Mouse (Mus musculus) cerebellum, adult 11 months (tissue): Measurements from ENCODE around the gene Psmb7.
A peak's percentile ranks its signal among the peaks of the same experiment; 100 is the strongest.

Experiments
- DNase-seq: peaks from one replicate; pipeline ENCODE4 v3.0.0; 2022

Psmb7 gene

DNA sequence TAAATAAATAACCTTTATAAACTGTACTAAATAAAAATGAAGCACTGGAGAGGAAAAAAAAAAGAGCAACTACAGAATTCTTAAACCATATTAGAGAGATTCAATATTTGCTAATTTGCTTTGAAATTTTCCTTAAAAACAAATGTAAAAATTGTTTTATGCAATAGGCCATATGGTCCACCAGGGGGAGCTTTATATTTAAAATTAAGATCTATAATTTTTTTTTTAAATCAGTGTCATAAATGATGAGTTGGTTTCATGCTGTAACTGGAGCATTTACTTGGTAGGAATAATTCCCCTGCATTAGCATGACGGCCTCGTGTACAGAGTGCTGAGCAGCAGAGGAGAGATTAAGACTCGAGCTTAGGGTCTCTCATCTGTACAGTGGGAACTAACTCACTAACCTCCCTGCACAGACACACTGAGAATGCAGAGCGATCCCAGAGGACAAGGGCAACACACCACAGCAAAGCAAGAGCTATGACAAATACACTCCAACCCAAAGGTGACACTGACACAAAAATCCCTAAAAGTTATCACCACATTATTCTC is 6.1 kb downstream of the Psmb7 start:
- DNase-seq = no peak

DNA sequence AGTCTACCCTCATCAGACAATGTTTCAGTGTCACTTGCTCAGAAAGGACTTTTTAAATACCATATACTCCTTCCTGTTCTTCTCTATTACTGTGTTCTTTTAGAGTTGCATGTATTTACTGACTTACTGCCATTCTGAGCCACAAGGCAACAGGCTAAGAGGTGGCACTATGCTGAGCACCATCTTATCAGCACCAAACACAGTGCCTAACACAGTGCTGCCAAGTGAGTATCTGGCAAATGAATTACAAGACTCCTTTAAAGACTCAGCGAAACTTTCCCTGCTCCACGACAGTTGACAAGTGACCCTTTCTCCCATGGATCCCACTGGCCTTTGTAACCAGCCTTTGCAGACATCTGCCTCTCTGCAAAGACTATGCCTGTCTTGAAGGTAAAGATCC is 13.3 kb downstream of the Psmb7 start:
- no peak for DNase-seq

DNA sequence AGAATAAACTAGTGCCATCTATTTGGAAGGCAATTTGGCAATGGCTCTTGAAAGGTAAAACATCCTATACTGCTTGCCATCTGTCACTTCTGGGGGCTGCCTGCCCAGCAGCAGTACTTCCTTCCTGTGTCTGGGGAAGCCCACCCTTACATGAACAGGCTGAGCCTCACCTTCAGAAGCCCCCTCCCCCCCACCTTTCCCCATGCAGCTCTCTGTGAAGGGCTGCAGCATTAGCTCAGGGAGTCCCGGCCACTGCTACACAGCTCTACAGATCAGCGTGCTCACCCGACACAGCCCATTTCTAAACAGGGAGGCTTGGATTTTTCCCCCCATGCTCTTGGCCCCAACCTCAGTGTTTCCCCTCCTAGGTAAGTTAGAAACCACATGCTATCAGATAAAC is 14.4 kb downstream of the Psmb7 start:
- no peak for DNase-seq

DNA sequence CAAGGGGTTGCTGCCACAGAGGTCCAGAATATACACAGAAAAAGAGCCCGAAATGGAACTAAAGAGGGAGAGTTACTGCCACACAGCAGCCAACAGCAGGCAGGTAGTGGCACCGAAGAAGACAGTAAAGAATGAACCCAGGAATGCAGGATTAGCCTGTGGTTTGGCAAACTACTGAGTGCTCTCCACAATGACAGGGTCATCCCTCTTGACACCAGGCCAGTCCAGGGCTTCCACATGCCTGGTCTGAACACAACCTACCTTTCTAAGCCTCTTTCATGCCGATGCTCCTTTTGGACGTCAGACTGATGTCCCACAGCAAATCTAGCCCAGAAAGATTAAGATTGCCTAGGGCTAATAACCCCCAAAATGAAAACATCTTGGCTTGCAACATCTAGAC is 15.1 kb downstream of the Psmb7 start:
- no peak for DNase-seq

DNA sequence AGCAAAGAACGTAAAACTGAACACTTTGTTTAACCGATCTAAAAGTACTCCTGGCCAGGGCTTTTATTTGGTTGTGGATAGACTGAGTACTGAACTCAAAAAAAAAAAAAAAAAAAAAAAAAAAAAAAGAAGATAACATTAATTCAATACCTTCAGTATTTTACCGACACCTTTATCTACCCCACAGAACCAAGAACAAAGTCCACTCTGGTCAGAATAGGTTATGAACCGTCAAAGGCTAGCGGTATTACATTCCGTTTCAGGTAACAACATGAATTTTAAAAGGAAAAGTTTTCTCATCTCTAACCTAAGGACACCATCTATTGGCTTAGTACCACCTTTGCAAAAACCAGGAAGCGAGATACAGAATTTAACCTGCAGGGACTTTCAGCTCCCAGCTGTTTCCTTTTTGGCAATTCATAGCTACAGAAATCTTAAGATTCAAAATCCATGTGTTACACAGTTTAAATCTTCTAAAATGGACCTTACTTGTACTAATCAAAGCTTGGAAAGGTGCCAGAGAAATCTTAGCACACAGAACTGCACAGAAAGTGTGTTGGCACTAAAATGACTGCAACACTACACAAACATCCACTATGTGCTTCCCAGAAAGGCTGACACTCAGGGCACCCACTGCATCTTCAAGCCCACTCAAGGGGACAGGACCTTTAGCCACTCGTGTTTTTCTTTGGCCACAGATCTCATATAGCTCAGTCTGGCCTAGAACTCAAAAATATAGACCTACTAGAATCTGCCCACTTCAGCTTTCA is 19.9 kb downstream of the Psmb7 start:
- no peak for DNase-seq

DNA sequence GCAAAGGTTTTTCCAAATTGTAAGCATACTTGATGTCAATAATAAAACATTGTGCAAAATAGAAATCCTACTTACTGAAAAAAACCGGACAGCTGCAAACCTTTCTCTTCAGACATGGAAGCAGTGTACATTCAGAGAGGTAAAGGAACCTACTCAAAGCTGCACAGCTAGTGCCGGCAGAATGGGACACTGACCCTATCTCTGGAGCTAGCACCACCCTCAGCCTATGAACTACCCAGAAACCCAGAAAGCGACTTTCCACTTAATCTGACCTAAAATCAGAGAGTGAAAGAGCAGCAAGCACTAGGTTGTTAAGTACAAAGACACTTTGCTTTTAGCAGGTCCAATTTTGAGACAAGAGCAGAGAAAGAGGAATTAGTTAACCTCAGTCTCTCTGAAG is 20.5 kb downstream of the Psmb7 start:
- no peak for DNase-seq

DNA sequence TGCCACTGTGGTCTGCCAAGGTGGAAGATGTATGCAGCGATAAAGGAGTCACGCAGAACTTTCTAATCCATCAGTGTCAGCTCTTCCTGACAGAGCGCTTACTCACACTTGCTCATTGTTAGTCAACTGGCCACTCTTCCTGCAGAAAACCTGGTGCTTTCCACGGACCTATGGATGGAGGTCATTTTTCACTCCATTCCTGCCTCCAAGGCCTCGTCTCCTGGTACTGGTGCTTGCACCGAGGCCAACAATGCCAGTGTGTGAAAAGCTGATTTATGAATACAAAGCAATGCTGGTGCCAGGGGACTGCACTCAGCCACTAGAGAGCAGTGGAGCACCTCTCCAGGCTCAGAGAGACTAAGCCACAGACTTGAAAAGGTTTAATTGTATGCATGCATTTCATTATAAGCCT is 22.3 kb downstream of the Psmb7 start:
- peak; percentile 35 for DNase-seq

DNA sequence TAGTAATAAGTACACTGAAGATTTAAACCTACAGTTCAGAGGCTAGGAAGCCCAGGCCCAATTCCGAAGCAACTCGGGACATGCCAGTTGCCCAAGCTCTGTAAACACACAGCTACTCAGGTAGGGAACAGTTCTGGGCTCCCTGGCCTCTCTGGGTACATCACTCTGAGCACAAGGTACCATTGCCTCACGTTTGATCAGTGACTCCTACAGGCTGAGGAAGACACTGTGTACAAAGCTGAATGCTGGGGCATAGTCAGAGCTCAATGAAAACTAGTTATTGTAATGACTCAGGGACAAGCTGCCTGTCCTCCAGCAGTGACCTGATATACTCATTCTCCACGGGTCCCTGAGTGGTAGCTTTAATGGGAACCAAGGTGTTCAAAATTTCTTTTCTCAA is 22.8 kb downstream of the Psmb7 start:
- DNase-seq = no peak

DNA sequence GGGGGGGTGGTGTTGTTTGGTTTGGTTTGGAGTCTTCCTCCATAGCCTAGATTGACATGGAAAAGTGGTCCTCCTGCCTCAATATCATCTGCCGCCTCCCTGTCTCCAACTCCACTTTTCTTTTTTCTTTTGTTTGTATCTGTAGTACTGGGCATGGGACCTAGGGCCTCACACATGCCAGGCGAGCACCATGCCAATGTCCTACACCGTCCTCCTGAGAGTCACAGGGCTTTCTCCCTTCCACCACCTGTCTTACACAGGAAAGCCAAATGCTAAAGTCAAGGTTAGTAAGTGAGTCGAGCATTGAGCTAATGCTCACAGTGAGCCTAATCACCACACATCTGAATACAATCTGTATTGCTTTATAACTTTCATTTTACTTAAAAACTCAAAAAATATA is 24.1 kb downstream of the Psmb7 start:
- DNase-seq = peak; percentile 69

DNA sequence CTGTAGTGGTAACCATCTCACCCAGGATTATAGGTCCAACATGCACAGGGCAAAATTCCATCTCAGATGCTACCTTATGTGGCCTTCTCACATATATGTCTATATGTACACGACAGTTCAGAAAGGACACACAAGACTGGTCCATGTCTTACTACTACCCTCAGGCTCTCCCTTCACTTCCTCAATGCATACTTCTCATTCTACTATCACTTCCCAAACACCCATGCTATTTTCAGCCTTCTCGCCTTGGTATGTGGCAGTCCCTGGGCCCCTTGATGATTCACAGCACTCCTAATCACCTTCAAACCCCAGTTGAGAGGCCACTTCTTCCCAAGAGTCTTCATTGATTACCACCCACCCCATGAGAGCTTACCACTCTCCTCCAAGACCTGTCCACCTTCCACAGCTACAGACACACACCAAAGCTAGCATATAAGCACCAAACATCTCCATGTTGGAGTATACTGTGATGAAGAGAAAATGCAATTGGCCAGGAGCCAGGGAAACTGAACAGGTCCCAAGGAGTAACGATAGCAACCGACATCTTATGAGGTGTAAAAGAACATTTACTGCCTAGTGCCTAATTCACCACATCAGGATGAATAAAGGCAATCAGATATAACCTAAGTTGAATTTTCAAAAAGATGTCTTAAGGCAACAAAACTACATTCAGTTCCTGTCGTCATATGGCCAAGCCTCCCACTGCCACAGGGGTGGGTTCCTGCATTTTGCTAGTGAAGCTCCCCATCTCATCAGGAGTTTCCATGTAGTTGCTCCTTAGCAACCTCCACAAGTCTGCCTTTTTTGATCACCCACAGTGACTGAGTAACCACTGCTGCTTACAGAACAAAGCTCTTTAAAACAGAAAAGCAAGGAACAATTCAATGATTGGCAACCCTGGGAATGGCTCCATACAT is 26.7 kb downstream of the Psmb7 start:
- DNase-seq = no peak

DNA sequence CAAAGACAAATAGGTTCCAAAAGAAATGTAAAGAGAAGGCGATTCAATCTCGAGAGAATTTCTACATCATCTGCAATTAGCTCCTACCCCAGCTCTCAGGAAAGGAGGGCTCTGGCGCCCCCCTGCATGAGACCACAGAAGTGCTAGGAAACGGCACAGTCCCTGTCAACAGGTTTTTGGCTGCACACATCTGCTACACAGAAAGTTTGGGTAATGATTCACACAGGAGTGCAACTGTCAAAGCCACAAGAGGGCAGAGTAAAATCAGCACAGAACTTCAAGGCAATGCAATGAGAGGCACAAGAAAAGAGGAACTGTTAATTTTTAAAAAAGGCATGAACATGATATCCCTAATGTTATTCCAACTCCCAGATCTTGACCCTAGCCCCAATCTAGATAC is 27.8 kb downstream of the Psmb7 start:
- DNase-seq = no peak

DNA sequence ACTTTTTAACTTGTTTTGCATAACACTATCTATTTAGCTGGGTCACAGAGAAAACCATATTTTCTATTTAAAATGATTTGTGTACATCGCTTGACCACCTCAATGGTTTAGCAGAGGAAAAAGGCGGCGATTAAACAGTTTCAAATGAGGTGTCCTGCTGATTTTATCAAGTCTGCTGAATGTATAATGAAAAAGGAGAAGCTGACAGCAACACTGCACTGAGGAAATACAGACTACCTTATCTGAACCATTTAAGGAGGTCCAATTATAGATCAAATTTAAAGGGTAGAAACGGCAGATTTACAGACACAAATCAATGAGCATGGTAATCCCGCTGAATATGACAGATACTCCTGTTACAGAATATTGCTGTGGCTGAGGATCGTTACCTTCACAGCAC is 29.4 kb downstream of the Psmb7 start:
- DNase-seq = no peak

DNA sequence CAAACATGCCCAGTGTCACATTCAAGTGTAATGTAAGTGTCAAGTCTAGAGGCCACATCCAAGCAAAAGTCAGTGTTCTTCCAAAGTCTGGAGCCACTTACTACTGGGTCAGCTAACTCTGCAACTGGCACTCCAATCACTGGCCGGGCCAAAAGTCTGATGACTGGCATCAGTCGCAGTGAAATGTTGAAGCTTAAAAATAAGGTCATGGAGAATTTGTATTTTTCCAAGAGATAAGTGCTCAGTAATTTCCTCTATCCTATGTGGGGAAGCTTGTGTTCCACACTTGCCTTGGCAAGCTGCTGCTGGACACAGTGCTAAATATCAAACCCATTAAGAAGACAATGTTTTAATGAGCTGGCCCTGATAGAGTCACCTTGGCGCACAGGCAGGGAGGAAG is 30.3 kb downstream of the Psmb7 start:
- no peak for DNase-seq

DNA sequence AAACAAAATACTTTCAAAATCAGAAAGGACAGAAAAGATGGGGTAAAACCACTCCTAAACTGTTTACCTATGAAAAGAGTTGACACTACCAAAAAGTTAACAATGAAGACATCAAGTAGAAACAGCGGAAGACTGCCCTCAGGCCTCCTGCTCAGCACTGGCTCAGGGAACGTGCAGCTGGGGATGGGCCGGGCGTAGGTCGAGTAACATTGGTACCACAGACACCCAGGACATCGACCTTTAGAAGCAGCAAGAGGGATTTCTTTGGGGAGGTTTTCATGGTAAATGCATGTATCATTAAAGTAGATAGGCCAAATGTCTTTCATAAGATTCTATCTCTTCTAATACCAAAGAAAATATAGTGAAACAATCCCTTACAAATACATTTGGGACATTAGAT is 31.3 kb downstream of the Psmb7 start:
- DNase-seq = no peak

DNA sequence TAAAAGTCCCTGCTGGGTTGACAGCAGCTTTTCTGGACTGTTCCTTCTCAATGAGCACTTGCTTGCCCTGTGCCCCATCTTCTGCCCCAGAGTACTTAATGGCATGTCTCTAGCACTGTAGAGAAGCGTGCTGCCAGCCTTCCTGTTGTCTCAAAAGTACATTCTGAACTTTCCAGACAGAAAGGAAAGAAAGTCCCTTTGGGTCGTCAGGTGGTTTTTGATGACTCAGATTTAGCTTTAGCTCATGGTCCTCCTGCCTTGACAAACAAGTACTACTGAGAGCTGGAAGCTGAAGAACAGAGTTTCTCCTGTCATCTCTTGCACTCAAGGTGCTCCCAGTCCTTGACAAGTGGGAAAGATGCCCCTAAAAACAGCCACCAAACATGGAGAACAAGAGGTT is 33.7 kb downstream of the Psmb7 start:
- no peak for DNase-seq

DNA sequence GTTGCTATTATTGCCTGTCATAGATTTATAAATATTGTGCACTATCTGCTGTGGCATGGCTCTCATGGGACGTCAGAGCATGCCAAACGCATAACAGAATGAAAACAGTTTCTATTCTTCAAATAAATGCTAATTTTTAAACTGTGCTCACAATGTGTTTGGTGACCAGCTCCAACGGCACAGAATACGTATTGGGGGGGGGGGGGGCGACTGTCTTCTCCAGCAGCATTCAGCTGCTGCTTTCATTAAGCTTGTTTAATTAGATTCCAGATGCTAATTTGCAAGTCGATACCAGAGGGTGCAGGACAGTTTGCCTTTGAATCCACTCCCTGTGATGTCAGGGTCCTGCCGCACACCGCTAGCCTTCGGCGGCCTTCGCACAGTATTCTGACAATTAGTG is 34.6 kb downstream of the Psmb7 start:
- DNase-seq = no peak

DNA sequence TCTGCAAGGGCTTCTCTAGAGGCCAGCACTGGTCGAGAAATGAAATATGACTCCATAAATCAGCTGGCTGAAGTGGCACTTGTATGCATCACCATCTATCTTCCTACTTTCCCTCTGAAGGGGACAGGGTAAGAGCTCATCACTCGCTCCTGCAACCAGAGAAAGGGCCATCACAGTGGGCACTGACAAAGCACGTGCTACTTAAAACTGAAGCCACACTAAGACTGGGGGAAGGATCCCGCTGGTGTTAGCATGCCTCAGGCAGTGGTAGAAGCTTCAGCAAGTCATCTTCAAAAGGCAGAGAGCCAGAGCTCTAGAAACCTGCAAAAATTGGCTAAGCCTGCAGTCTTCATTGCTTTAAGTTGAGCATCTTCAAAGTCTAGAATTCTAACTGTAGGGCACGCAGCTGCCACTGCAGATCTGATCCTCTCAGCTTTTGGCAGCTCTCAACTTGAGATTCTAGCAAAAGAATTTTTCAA is 35.0 kb downstream of the Psmb7 start:
- no peak for DNase-seq

DNA sequence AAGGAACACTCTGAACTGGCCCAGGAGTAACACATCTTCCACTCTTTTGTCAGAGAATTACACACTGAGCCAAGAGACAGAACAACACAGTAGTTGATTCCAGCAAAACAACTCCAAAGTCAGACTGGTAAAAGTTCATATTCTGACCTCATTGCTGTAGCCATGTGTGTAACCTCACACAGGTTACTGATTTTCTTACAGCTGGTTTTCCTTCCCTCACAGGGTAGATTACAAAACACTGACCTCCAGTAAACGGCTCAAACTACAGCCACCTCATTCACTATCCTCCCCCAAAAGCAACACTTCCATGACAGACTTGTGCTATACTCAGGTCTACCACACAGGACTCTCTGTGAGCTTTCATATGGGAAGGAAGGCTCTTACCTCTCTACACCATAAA is 36.2 kb downstream of the Psmb7 start:
- no peak for DNase-seq

DNA sequence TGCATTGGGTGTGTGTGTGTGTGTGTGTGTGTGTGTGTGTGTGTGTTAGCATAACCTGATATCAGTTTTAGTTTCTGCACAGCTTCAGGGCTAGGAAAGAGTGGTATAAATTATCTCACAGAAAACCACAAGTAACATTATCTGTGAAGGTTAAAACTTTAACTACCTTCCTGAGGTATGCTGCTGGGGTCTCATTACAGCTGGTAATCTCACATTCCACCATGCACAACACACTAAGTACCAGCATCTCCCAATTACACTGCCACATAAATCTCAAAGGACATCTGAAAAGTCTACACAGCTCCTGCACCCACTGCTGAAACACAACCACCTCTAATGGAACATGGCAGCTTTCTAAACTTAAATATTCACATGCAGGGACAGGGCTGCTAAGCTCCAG is 43.0 kb downstream of the Psmb7 start:
- DNase-seq = no peak

DNA sequence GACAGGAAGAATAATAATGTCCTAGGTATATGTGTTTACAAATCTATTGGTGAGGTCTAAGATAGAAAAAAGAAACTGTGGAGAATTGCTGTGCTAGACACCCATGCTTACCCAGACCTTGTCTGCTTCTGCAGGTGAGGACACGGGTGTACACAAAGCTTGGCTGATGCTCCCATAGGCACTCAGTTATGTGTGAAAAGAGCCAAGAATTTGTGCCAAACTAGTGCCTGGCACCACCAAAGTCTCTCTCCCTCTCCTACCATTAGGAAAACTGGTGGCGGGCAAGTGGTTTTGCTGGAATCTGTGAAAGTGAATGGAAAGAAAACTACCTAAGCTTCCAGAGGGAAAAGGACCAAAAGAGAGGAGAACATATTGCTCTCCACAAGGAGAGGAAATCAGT is 45.5 kb downstream of the Psmb7 start:
- DNase-seq = no peak

DNA sequence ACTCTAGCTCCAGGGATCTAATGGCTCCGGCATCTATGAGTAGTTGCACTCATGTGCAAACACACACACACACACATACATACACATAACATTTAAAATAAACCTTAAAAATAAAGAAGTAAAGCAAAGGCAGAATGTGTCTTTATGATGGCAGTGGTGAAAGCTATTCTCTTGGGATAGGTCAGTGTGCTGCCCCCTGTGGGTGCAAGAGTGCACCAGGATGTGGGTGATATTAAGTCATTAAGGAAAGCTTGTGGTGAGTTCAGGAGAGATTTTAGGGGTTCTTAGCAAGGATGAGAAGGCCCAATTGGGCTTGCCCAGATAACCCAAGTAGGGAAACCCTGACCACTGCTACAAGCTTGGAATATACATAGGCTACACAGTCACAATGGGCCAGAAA is 46.0 kb downstream of the Psmb7 start:
- no peak for DNase-seq

DNA sequence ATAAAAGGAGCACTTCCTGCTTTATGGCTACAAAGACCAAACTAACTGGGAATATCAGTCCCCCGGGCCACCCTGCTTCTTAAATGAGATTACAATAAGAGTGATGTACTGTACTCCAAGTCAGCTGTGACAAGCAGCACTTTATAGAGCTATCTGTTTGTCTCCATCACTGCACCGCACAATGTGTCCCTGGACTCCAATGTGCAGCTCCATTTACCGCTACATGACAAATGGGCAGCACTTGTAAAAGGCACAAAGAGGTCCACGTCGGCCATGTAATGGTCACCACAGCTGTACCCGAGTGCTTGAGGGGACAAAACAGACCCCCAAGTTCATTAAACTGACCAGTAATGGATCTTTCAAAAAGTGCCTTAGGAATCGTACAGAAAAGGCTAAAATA is 49.0 kb downstream of the Psmb7 start:
- no peak for DNase-seq

DNA sequence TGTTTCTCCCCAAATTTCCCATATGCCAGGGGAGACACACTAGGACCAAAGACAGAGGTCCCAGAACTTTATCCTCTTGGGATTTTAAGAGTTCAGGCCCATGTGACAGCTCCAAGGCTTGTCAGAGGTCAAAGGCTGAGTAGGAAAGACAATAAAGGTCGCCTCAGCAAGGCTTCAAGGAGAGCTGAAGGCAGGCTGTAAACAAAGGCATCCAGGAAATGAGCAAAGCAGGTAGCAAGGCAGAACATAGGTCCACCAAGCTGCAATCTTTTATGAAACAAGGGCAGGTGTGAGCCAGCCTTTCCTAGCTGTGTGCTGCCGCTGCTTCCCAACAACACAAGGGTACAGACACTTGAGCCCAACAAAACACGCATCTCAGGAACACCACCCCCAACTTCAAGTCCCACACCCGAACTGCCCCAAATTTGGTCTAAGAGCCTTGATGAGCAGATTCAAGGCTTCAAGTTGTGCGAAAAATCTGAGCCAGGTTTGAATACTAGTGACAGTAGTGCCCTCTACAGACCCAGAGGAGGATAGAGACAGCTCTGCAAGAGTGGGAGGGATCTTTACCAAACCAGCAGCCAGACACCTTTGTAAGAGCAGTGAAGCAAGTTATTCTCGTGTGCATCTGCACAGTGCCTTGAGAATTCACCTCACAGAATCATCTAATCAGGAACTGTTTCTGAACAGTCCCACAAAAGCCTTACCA is 52.0 kb downstream of the Psmb7 start:
- DNase-seq = no peak
